Mouse (Mus musculus) erythroblast, embryonic 14.5 days (primary cell): ENCODE measurements around the gene Slc2a10.

Source experiments
- GATA1 ChIP-seq: IDR thresholded peaks from 2 replicates; pipeline ENCODE4 v1.6.1; 2012; ENCODE audit warnings: low read length, inconsistent platforms, mixed read lengths
- TAL1 ChIP-seq: IDR thresholded peaks from 3 replicates; pipeline ENCODE4 v1.6.1; 2012; ENCODE audit warnings: low read length, inconsistent platforms, mixed read lengths

GRCm38 (mm10) chr2:165509686-165510085 lies 6.1 kb downstream of the Slc2a10 start:
- TF ChIP-seq TAL1: no peak
- no peak for TF ChIP-seq GATA1
